Mouse (Mus musculus) telencephalon, adult 2 months (tissue): ENCODE data around the gene D630003M21Rik.
A peak's percentile ranks its signal among the peaks of the same experiment; 100 is the strongest.

Experiments
- DNase-seq: peaks from one replicate; pipeline ENCODE4 v3.0.0-alpha.2; 2011; ENCODE audit warnings: low read depth, low spot score

Gene D630003M21Rik

GRCm38 (mm10) chr2:158141271-158141670 is 87.8 kb downstream of the D630003M21Rik start:
- no peak for DNase-seq

DNA sequence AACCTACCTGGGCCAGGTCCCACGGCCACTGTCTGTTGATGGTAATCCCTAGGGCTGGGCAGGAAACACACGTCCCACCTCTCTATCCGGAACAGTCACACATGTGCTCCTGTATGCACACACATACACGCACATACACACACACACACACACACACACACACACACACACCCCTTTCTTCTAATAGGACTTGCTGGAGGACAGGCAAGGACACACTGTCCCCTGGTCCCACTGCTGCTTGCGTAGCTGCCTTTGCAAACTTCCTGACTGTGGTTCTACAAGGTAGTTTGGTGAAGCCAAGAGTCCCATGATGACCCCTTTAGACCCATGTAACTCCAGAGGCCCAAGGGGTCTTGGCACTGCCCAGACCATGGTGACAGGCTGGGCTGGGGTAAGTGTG is 88.4 kb downstream of the D630003M21Rik start:
- DNase-seq = no peak

- peak; percentile 38 for DNase-seq
Observed at GRCm38 (mm10) chr2:158139628-158140027, 89.4 kb downstream of the D630003M21Rik start.

DNA sequence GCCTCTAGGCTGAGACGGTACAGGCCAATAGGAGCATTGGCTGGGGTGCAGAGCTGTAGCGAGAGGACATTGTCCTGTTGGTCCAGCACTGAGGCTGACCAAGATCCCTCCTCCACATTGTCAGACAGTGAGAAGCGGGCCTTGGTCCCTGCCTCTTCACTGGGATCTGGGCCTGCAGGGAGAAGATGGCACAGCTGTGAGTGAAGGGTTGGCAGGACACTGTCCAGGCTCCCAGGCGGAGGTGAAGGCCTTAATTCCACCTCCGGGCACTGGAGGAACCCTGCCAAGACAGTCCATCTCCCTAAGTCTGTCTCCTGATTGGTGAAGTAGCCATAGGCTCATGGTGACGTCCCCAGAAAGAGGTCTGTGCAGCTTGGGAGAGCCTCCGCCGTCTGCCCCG is 90.2 kb downstream of the D630003M21Rik start:
- DNase-seq = no peak

- DNase-seq = no peak
Observed at GRCm38 (mm10) chr2:158137771-158138170, 91.3 kb downstream of the D630003M21Rik start.

- DNase-seq = no peak
Observed at GRCm38 (mm10) chr2:158136205-158136604, 92.8 kb downstream of the D630003M21Rik start.

DNA sequence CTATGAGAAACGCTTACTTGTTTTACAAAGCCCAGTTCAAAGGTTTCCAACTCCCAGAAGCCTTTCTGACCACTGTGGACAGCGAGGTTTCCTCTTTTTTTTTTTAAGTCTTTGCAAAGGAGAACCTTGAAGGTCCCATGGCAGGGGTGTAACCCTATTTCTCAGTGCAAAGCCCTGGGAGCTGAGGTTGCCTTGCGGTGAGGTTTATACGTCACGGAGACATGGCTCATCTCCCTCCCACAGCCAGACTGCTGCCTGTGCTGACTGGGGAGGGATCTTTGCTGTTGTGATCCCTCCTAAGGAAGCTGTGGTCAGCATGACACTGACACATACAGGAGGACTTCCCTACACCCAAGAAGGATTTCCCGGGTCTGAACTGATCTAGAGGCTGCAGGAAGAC is 96.0 kb downstream of the D630003M21Rik start:
- no peak for DNase-seq
